Mouse (Mus musculus): ENCODE measurements around the gene Nkx2-5.

Nkx2-5 gene

GRCm38 (mm10) chr17:26844909-26845148 is at the start of gene Nkx2-5:
Gene Nkx2-5 (minus strand): TSS chr17:26845009.
- DNase-seq (ENCODE audit: low spot score in 2 of 2) = no peak

- peak; percentile 36 to 49 for DNase-seq (ENCODE audit: low spot score in 2 of 2)
These were observed 49.5 kb upstream of the Nkx2-5 start for GRCm38 (mm10) chr17:26894342-26894741.

GRCm38 (mm10) chr17:26893492-26893891 is 48.7 kb upstream of the Nkx2-5 start:
- DNase-seq (ENCODE audit: low spot score in 2 of 2) = peak in 1 of 2 experiments; percentile 11

- DNase-seq (ENCODE audit: low spot score in 2 of 2) = peak in 1 of 2 experiments; percentile 28
These were observed 48.0 kb upstream of the Nkx2-5 start for GRCm38 (mm10) chr17:26892635-26893375.

GRCm38 (mm10) chr17:26887926-26888325 is 43.1 kb upstream of the Nkx2-5 start:
- no peak for DNase-seq (ENCODE audit: low spot score in 2 of 2)

- DNase-seq (ENCODE audit: low spot score in 2 of 2) = peak; percentile 83 to 86
These were observed 41.4 kb upstream of the Nkx2-5 start for GRCm38 (mm10) chr17:26886047-26886749.

GRCm38 (mm10) chr17:26884995-26885926 is 40.5 kb upstream of the Nkx2-5 start:
- DNase-seq (ENCODE audit: low spot score in 2 of 2) = peak; percentile 66 to 67

- no peak for DNase-seq (ENCODE audit: low spot score in 2 of 2)
These were observed 38.8 kb upstream of the Nkx2-5 start for GRCm38 (mm10) chr17:26883585-26883984.

GRCm38 (mm10) chr17:26882706-26883105 is 37.9 kb upstream of the Nkx2-5 start:
- DNase-seq (ENCODE audit: low spot score in 2 of 2) = no peak

GRCm38 (mm10) chr17:26879235-26879634 is 34.4 kb upstream of the Nkx2-5 start:
- no peak for DNase-seq (ENCODE audit: low spot score in 2 of 2)

GRCm38 (mm10) chr17:26877927-26878326 is 33.1 kb upstream of the Nkx2-5 start:
- no peak for DNase-seq (ENCODE audit: low spot score in 2 of 2)

- peak in 1 of 2 experiments; percentile 26 for DNase-seq (ENCODE audit: low spot score in 2 of 2)
These were observed 29.7 kb upstream of the Nkx2-5 start for GRCm38 (mm10) chr17:26874542-26874941.

- DNase-seq (ENCODE audit: low spot score in 2 of 2) = no peak
These were observed 28.7 kb upstream of the Nkx2-5 start for GRCm38 (mm10) chr17:26873502-26873901.

GRCm38 (mm10) chr17:26872870-26873269 is 28.1 kb upstream of the Nkx2-5 start:
- no peak for DNase-seq (ENCODE audit: low spot score in 2 of 2)

GRCm38 (mm10) chr17:26868756-26869155 is 23.9 kb upstream of the Nkx2-5 start:
- DNase-seq (ENCODE audit: low spot score in 2 of 2) = no peak

- DNase-seq (ENCODE audit: low spot score in 2 of 2) = no peak
These were observed 20.3 kb upstream of the Nkx2-5 start for GRCm38 (mm10) chr17:26865156-26865555.

- no peak for DNase-seq (ENCODE audit: low spot score in 2 of 2)
These were observed 19.5 kb upstream of the Nkx2-5 start for GRCm38 (mm10) chr17:26864343-26864742.

- DNase-seq (ENCODE audit: low spot score in 2 of 2) = no peak
These were observed 17.0 kb upstream of the Nkx2-5 start for GRCm38 (mm10) chr17:26861793-26862192.

GRCm38 (mm10) chr17:26861383-26861782 is 16.6 kb upstream of the Nkx2-5 start:
- no peak for DNase-seq (ENCODE audit: low spot score in 2 of 2)

GRCm38 (mm10) chr17:26860906-26861305 is 16.1 kb upstream of the Nkx2-5 start:
- no peak for DNase-seq (ENCODE audit: low spot score in 2 of 2)

- DNase-seq (ENCODE audit: low spot score in 2 of 2) = no peak
These were observed 7.5 kb upstream of the Nkx2-5 start for GRCm38 (mm10) chr17:26852262-26852661.

GRCm38 (mm10) chr17:26851136-26851460 is 6.3 kb upstream of the Nkx2-5 start:
- DNase-seq (ENCODE audit: low spot score in 2 of 2) = no peak
